Mouse (Mus musculus) stomach, embryonic 16.5 days (tissue): ENCODE measurements at regions not wholly inside any gene's neighbourhood (a gene's known extent, or its start where the extent isn't known, plus 50 kb on each side); places are given as distances from the start of the nearest gene placed in this dataset.

Source experiments
- ATAC-seq: fragments of 200-750 bp; cut with Nextera tagmentation; 2 replicates; pipeline ENCODE4 v1.8.0; 2017; ENCODE audit warnings: moderate number of reproducible peaks, moderate TSS enrichment; ENCODE audit not compliant: insufficient read depth, low FRiP score
- H3K27ac ChIP-seq: fragments of 300-500 bp; sonication (generic); 2 replicates; pipeline ENCODE4 v1.5.1; 2014; ENCODE audit warnings: low read length
- H3K27me3 ChIP-seq: fragments of 300-500 bp; sonication (generic); 2 replicates; pipeline ENCODE4 v1.6.1; 2014; ENCODE audit warnings: low read length, control low read depth, mixed read lengths; ENCODE audit not compliant: control insufficient read depth, insufficient read depth
- H3K36me3 ChIP-seq: fragments of 300-500 bp; sonication (generic); 2 replicates; pipeline ENCODE4 v1.6.1; 2014; ENCODE audit warnings: low read length; ENCODE audit not compliant: control insufficient read depth, insufficient read depth
- H3K4me1 ChIP-seq: fragments of 300-500 bp; sonication (generic); 2 replicates; pipeline ENCODE4 v1.6.1; 2014; ENCODE audit warnings: low read length, control low read depth, mixed read lengths; ENCODE audit not compliant: control insufficient read depth, insufficient read depth
- H3K4me2 ChIP-seq: fragments of 300-500 bp; sonication (generic); 2 replicates; pipeline ENCODE4 v1.6.1; 2014; ENCODE audit warnings: low read depth, low read length, mixed read lengths
- H3K4me3 ChIP-seq: fragments of 300-500 bp; sonication (generic); replicated peaks from 2 replicates; pipeline ENCODE4 v1.5.1; 2014; ENCODE audit warnings: mild to moderate bottlenecking, low read length
- H3K9ac ChIP-seq: fragments of 300-500 bp; sonication (generic); 2 replicates; pipeline ENCODE4 v1.6.1; 2014; ENCODE audit warnings: low read length
- H3K9me3 ChIP-seq: fragments of 300-500 bp; sonication (generic); replicated peaks from 2 replicates; pipeline ENCODE4 v1.6.1; 2016; ENCODE audit warnings: low read length, control low read depth; ENCODE audit not compliant: control insufficient read depth
- whole genome bisulfite sequencing: fragments of 180-500 bp; shearing (Covaris S2); extraction: QIAGEN DNeasy Blood & Tissue Kit; methylation state at CpG from one replicate; pipeline ENCODE4 v1.1.7; 2014; 5-methylcytosine and 5-hydroxymethylcytosine counted together

- Histone ChIP-seq H3K27ac (no peak overlapping the region), H3K4me1 (peaks cover 6% of the 10 kb centered on the region; the same call in 1 of the 2 replicates), H3K9me3 (no peaks in the 10 kb centered on the region), H3K4me2 (peak overlapping the region; percentile 49), H3K27me3 (peaks cover 29% of the 10 kb centered on the region), H3K4me3 (peak overlapping the region; percentile 22), H3K9ac (no peak overlapping the region), H3K36me3 (no peaks in the 10 kb centered on the region)
- no peak for ATAC-seq
- WGBS, result 8% methylated on average over 36 of the region's 36 CpGs
Observed at GRCm38 (mm10) chr12:118529428-118530361, 228.5 kb upstream of the Sp4 start.

GRCm38 (mm10) chr12:118521770-118522169 lies 220.5 kb upstream of the Sp4 start:
- ATAC-seq, result no peak
- Histone ChIP-seq H3K4me2 (no peak overlapping the region), H3K9ac (no peak overlapping the region), H3K4me3 (no peak overlapping the region), H3K36me3 (no peaks in the 10 kb centered on the region), H3K9me3 (no peaks in the 10 kb centered on the region), H3K27me3 (no peaks in the 10 kb centered on the region), H3K27ac (no peak overlapping the region), H3K4me1 (no peaks in the 10 kb centered on the region)
- whole genome bisulfite sequencing, result 73% methylated on average over 2 of the region's 2 CpGs

GRCm38 (mm10) chr12:118521329-118521728 lies 220.1 kb upstream of the Sp4 start:
- H3K9ac ChIP-seq, result no peak overlapping the region
- H3K9me3 ChIP-seq, result no peaks in the 10 kb centered on the region
- H3K27me3 ChIP-seq, result no peaks in the 10 kb centered on the region
- no peak overlapping the region for H3K4me3 ChIP-seq
- no peaks in the 10 kb centered on the region for H3K36me3 ChIP-seq
- H3K4me1 ChIP-seq, result no peaks in the 10 kb centered on the region
- no peak for ATAC-seq
- 88% methylated on average over 1 of the region's 1 CpGs for WGBS
- no peak overlapping the region for H3K27ac ChIP-seq
- no peak overlapping the region for H3K4me2 ChIP-seq

GRCm38 (mm10) chr12:118519801-118520327 lies 218.6 kb upstream of the Sp4 start:
- no peaks in the 10 kb centered on the region for H3K36me3 ChIP-seq
- 49% methylated on average over 10 of the region's 10 CpGs for WGBS
- H3K9me3 ChIP-seq, result no peaks in the 10 kb centered on the region
- no peak overlapping the region for H3K4me3 ChIP-seq
- ATAC-seq, result no peak
- H3K27ac ChIP-seq, result no peak overlapping the region
- H3K4me2 ChIP-seq, result no peak overlapping the region
- no peaks in the 10 kb centered on the region for H3K27me3 ChIP-seq
- no peaks in the 10 kb centered on the region for H3K4me1 ChIP-seq
- H3K9ac ChIP-seq, result no peak overlapping the region

GRCm38 (mm10) chr12:118510989-118511388 lies 209.7 kb upstream of the Sp4 start:
- Histone ChIP-seq H3K27ac (no peak overlapping the region), H3K9ac (no peak overlapping the region), H3K4me2 (no peak overlapping the region), H3K4me1 (no peaks in the 10 kb centered on the region), H3K27me3 (no peaks in the 10 kb centered on the region), H3K36me3 (no peaks in the 10 kb centered on the region), H3K9me3 (no peaks in the 10 kb centered on the region), H3K4me3 (no peak overlapping the region)
- ATAC-seq, result no peak
- WGBS, result 53% methylated on average over 4 of the region's 4 CpGs

GRCm38 (mm10) chr12:118508972-118509917 lies 208.0 kb upstream of the Sp4 start:
- no peak for ATAC-seq
- WGBS, result 72% methylated on average over 8 of the region's 8 CpGs

GRCm38 (mm10) chr12:118500392-118500791 lies 199.2 kb upstream of the Sp4 start:
- no peaks in the 10 kb centered on the region for H3K4me1 ChIP-seq
- no peak overlapping the region for H3K9ac ChIP-seq
- H3K27me3 ChIP-seq, result no peaks in the 10 kb centered on the region
- 19% methylated on average over 5 of the region's 5 CpGs for WGBS
- ATAC-seq, result no peak
- H3K27ac ChIP-seq, result no peak overlapping the region
- H3K4me3 ChIP-seq, result no peak overlapping the region
- no peaks in the 10 kb centered on the region for H3K9me3 ChIP-seq
- H3K4me2 ChIP-seq, result no peak overlapping the region
- H3K36me3 ChIP-seq, result no peaks in the 10 kb centered on the region

More at GRCm38 (mm10) chr12:118508972-118509917, 208.0 kb upstream of the Sp4 start:
- Histone ChIP-seq H3K9ac (no peak overlapping the region), H3K27ac (no peak overlapping the region), H3K27me3 (no peaks in the 10 kb centered on the region), H3K4me2 (no peak overlapping the region), H3K36me3 (no peaks in the 10 kb centered on the region), H3K9me3 (no peaks in the 10 kb centered on the region), H3K4me3 (no peak overlapping the region), H3K4me1 (no peaks in the 10 kb centered on the region)

- H3K4me1 ChIP-seq, result no peaks in the 10 kb centered on the region
- WGBS, result 75% methylated on average over 5 of the region's 5 CpGs
- H3K4me2 ChIP-seq, result no peak overlapping the region
- no peaks in the 10 kb centered on the region for H3K36me3 ChIP-seq
- H3K4me3 ChIP-seq, result no peak overlapping the region
- no peaks in the 10 kb centered on the region for H3K27me3 ChIP-seq
- no peak for ATAC-seq
- H3K9ac ChIP-seq, result no peak overlapping the region
- no peaks in the 10 kb centered on the region for H3K9me3 ChIP-seq
- H3K27ac ChIP-seq, result no peak overlapping the region
Observed at GRCm38 (mm10) chr12:118488038-118488437, 186.8 kb upstream of the Sp4 start.
